ENCODE assay signal across 18 mouse cellular contexts in the genomic region with DNA sequence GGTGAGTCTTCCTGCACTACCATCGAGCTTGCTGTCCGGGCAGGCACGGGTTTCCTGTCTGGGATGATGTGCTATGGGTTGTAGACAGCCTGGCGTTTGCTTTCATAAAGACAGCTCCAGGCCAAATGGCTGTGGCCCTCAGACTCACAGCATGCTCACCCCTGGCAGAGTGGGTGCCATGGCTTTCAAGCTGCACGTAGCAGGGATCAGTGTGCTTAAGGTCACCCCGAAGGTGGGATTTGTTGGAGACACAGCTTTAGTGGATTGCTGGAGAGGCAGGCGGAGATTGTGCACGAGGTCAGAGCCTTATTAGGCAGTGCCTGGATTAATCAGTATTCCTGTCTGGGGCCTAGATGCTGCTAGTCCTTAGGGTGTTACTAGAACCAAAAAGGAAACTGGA. TPM values are rescaled to one million over a fixed set of nuclear protein-coding genes. Genes with fewer than 3 reads are reported as not detected.
A peak's percentile ranks its signal among the peaks of the same experiment; 100 is the strongest.
DNase-seq lines count a peak whose midpoint lies in the region; ATAC-seq and TF ChIP-seq lines count a peak whose summit lies in the region.
"Had no signal": no experiment of that assay in that cellular context is flagged by ENCODE, and none has a peak within 500 bp of the region (broad histone marks: within the 10 kb centered on the region; RNA-seq: fewer than 3 reads in every experiment).

No protein-coding gene starts in this region.

- no peaks in the 10 kb centered on the region for H3K36me3 ChIP-seq in heart, adult 2 months (ENCODE audit: control insufficient read depth, insufficient read depth, low read length)
- peaks cover 7% of the 10 kb centered on the region; the same call in 1 of the 2 replicates for H3K36me3 ChIP-seq in intestine, embryonic 15.5 days

- H3K27me3 ChIP-seq in heart, adult 2 months (ENCODE audit: control insufficient read depth, insufficient read depth, low read length): no peaks in the 10 kb centered on the region
- H3K27me3 ChIP-seq in intestine, embryonic 15.5 days (replicated peaks): no peaks in the 10 kb centered on the region
- H3K27me3 ChIP-seq: hindbrain, embryonic 15.5 days; liver, embryonic 15.5 days had no signal

- intact Hi-C loops in heart, adult 2 months (cut with DNase I): no loop called here
- intact Hi-C loops in left cerebral cortex, adult 2 months (cut with DNase I): loop anchor here (2.0 kb wide), 1 partner anchor 38 kb away; the partner anchor contains the start of genes Ift122 and Mbd4
- intact Hi-C loops in left cerebral cortex, postnatal 10 days (cut with DNase I): no loop called here

- TF ChIP-seq EP300 in heart, adult 2 months (IDR thresholded peaks at IDR 0.05; ENCODE audit: insufficient read depth, low read depth, low read length): no peak

- H3K9me3 ChIP-seq in intestine, embryonic 15.5 days: no peaks in the 10 kb centered on the region
- H3K9me3 ChIP-seq: hindbrain, embryonic 15.5 days; liver, embryonic 15.5 days had no signal

- H3K9ac ChIP-seq in heart, adult 2 months (ENCODE audit: low read depth, low read length): no peak overlapping the region
- no peak overlapping the region for H3K9ac ChIP-seq in intestine, embryonic 15.5 days
- H3K9ac ChIP-seq: hindbrain, embryonic 15.5 days; liver, embryonic 15.5 days had no signal

- no peaks in the 10 kb centered on the region for H3K79me2 ChIP-seq in heart, adult 2 months (replicated peaks; ENCODE audit: control insufficient read depth, insufficient read depth, low read length)

- DNase-seq in heart, adult 2 months: no peak
- DNase-seq in heart, postnatal 4 days: no peak
- no peak for DNase-seq in left cerebral cortex, adult 2 months (ENCODE audit: extremely low spot score in 1 of 2, low spot score in 2 of 2)
- DNase-seq in left cerebral cortex, postnatal 10 days (ENCODE audit: extremely low spot score in 1 of 2, low spot score in 2 of 2): no peak
- DNase-seq in adrenal gland, postnatal 36 days: no peak
- DNase-seq in thymus, postnatal 25 days: no peak
- DNase-seq: adrenal gland, postnatal 25 days; thymus, postnatal 4 days had no signal

- no peak for TF ChIP-seq CTCF in heart, adult 2 months (IDR thresholded peaks at IDR 0.05)
- no peak for TF ChIP-seq CTCF in left cerebral cortex, adult 2 months (IDR thresholded peaks at IDR 0.05)
- no peak for TF ChIP-seq CTCF in cortical plate, adult 2 months (IDR thresholded peaks at IDR 0.05; ENCODE audit: extremely low read depth, insufficient read depth, low read length)

- WGBS in heart, adult 2 months: 71% methylated on average over 8 of the region's 8 CpGs
- WGBS in intestine, embryonic 15.5 days: 74% methylated on average over 8 of the region's 8 CpGs

- H3K27ac ChIP-seq in heart, adult 2 months: peak overlapping the region; percentile 54
- H3K27ac ChIP-seq in left cerebral cortex, adult 2 months: peak overlapping the region; percentile 80
- peak overlapping the region; percentile 33 for H3K27ac ChIP-seq in cortical plate, adult 2 months (ENCODE audit: insufficient read depth, low read length)
- 0 out of 2 replicates have a peak overlapping the region, but pooled peaks have one; percentile 48 for H3K27ac ChIP-seq in intestine, embryonic 15.5 days
- H3K27ac ChIP-seq: liver, embryonic 15.5 days had no signal

- peaks cover 14% of the 10 kb centered on the region for H3K4me1 ChIP-seq in heart, adult 2 months (ENCODE audit: control insufficient read depth, insufficient read depth, low read length)
- H3K4me1 ChIP-seq in cortical plate, adult 2 months (ENCODE audit: control insufficient read depth, insufficient read depth, low read length): peaks cover 16% of the 10 kb centered on the region
- H3K4me1 ChIP-seq in intestine, embryonic 15.5 days (replicated peaks): peaks cover 17% of the 10 kb centered on the region

- H3K4me2 ChIP-seq in intestine, embryonic 15.5 days (replicated peaks): no peak overlapping the region
- H3K4me2 ChIP-seq: hindbrain, embryonic 15.5 days; liver, embryonic 15.5 days had no signal

- no peak for ATAC-seq in intestine, embryonic 15.5 days

- no peak overlapping the region for H3K4me3 ChIP-seq in heart, adult 2 months
- no peak overlapping the region for H3K4me3 ChIP-seq in left cerebral cortex, adult 2 months
- no peak overlapping the region for H3K4me3 ChIP-seq in cortical plate, adult 2 months (ENCODE audit: insufficient read depth, low read length)
- H3K4me3 ChIP-seq in intestine, embryonic 15.5 days (replicated peaks): no peak overlapping the region
- H3K4me3 ChIP-seq: erythroblast, embryonic 14.5 days; hindbrain, embryonic 15.5 days; liver, embryonic 15.5 days had no signal

- no peak for TF ChIP-seq POLR2A in heart, adult 2 months (IDR thresholded peaks at IDR 0.05; ENCODE audit: insufficient read depth, low read depth, low read length)
- no peak for TF ChIP-seq POLR2A in cortical plate, adult 2 months (IDR thresholded peaks at IDR 0.05; ENCODE audit: extremely low read depth, insufficient read depth, low read length)

RNA-seq across cellular contexts. Expression of gene Ift122, which starts 37.3 kb away (rescaled TPM):
- 1 to 10 TPM; 6.6 to 7.3 TPM for total RNA-seq in heart, adult 2 months (2021)
- polyA plus RNA-seq in heart, adult 2 months (2012; rRNA removed): 12.8 and 15.2 TPM in 2 replicates
- 10 to 100 TPM; 16.3 to 17.6 TPM for total RNA-seq in heart, postnatal 4 days (2021)
- total RNA-seq in left cerebral cortex, adult 2 months (2021): 10 to 100 TPM; 31.1 to 32.7 TPM
- 10 to 100 TPM; 30.2 to 30.5 TPM for total RNA-seq in left cerebral cortex, postnatal 10 days (2021)
- 31.2 and 34.7 TPM in 2 replicates for polyA plus RNA-seq in cortical plate, adult 2 months (2012; rRNA removed)
- 13.8 and 14.2 TPM in 2 replicates for polyA plus RNA-seq in intestine, embryonic 15.5 days (2015; fragmentation: Nextera tagmentation; extraction: Ambion mirVana)
- 10 to 100 TPM; 16.3 to 16.7 TPM for total RNA-seq in adrenal gland, postnatal 36 days (2021)

RNA-seq across cellular contexts. Expression of gene Mbd4, which starts 37.4 kb away (rescaled TPM):
- total RNA-seq in heart, adult 2 months (2021): 1 to 10 TPM in 1 of 2 experiments, under 1 TPM in 1; 0.93 to 1.5 TPM
- polyA plus RNA-seq in heart, adult 2 months (2012; rRNA removed): 1.2 and 1.5 TPM in 2 replicates
- 1 to 10 TPM; 3.4 to 3.8 TPM for total RNA-seq in heart, postnatal 4 days (2021)
- total RNA-seq in left cerebral cortex, adult 2 months (2021): 1 to 10 TPM; 8.5 TPM
- total RNA-seq in left cerebral cortex, postnatal 10 days (2021): 1 to 10 TPM; 7.0 to 7.1 TPM
- polyA plus RNA-seq in cortical plate, adult 2 months (2012; rRNA removed): 9.5 and 10.1 TPM in 2 replicates
- 14.5 and 14.6 TPM in 2 replicates for polyA plus RNA-seq in intestine, embryonic 15.5 days (2015; fragmentation: Nextera tagmentation; extraction: Ambion mirVana)
- total RNA-seq in adrenal gland, postnatal 36 days (2021): 1 to 10 TPM; 2.4 to 2.6 TPM

RNA-seq across cellular contexts. Expression of gene Rho, which starts 40.9 kb away (rescaled TPM):
- total RNA-seq in heart, adult 2 months (2021): under 1 TPM in 1 of 2 experiments, not detected in 1; 0.23 TPM
- polyA plus RNA-seq in heart, adult 2 months (2012; rRNA removed): 0.44 and 1.3 TPM in 2 replicates
- under 1 TPM; 0.24 to 0.34 TPM for total RNA-seq in heart, postnatal 4 days (2021)
- total RNA-seq in left cerebral cortex, adult 2 months (2021): under 1 TPM; 0.56 to 0.79 TPM
- under 1 TPM; 0.36 to 0.49 TPM for total RNA-seq in left cerebral cortex, postnatal 10 days (2021)
- polyA plus RNA-seq in cortical plate, adult 2 months (2012; rRNA removed): 0.84 and 0.91 TPM in 2 replicates
- polyA plus RNA-seq in intestine, embryonic 15.5 days (2015; fragmentation: Nextera tagmentation; extraction: Ambion mirVana): 0.05 TPM in 1 of 2 replicates, not detected in the other
- under 1 TPM; 0.23 to 0.59 TPM for total RNA-seq in adrenal gland, postnatal 36 days (2021)
- total RNA-seq: megakaryocyte-erythroid progenitor cell, adult 5-6 weeks had no signal
- polyA plus RNA-seq: erythroblast, embryonic 14.5 days; liver, embryonic 15.5 days had no signal

RNA-seq across cellular contexts. Expression of gene Efcab12, which starts 52.4 kb away (rescaled TPM):
- total RNA-seq in heart, adult 2 months (2021): under 1 TPM; 0.16 to 0.26 TPM
- polyA plus RNA-seq in heart, adult 2 months (2012; rRNA removed): 0.06 and 0.14 TPM in 2 replicates
- total RNA-seq in heart, postnatal 4 days (2021): under 1 TPM; 0.88 to 0.90 TPM
- 1 to 10 TPM; 5.4 to 6.1 TPM for total RNA-seq in left cerebral cortex, adult 2 months (2021)
- 1 to 10 TPM; 2.7 to 3.8 TPM for total RNA-seq in left cerebral cortex, postnatal 10 days (2021)
- 7.1 and 7.9 TPM in 2 replicates for polyA plus RNA-seq in cortical plate, adult 2 months (2012; rRNA removed)
- 0.42 and 0.49 TPM in 2 replicates for polyA plus RNA-seq in intestine, embryonic 15.5 days (2015; fragmentation: Nextera tagmentation; extraction: Ambion mirVana)
- total RNA-seq in adrenal gland, postnatal 36 days (2021): under 1 TPM; 0.36 to 0.86 TPM
- polyA plus RNA-seq: erythroblast, embryonic 14.5 days had no signal

RNA-seq across cellular contexts. Expression of gene H1foo, which starts 54.1 kb away (rescaled TPM):
- not detected for total RNA-seq in heart, adult 2 months (2021)
- not detected in 2 replicates for polyA plus RNA-seq in heart, adult 2 months (2012; rRNA removed)
- total RNA-seq in heart, postnatal 4 days (2021): not detected
- total RNA-seq in left cerebral cortex, adult 2 months (2021): not detected
- not detected for total RNA-seq in left cerebral cortex, postnatal 10 days (2021)
- not detected in 2 replicates for polyA plus RNA-seq in cortical plate, adult 2 months (2012; rRNA removed)
- not detected in 2 replicates for polyA plus RNA-seq in intestine, embryonic 15.5 days (2015; fragmentation: Nextera tagmentation; extraction: Ambion mirVana)
- total RNA-seq in adrenal gland, postnatal 36 days (2021): not detected
- total RNA-seq: adrenal gland, postnatal 25 days; gastrocnemius, adult 18-20 months; layer of hippocampus, postnatal 25 days; megakaryocyte-erythroid progenitor cell, adult 5-6 weeks had no signal
- polyA plus RNA-seq: erythroblast, embryonic 14.5 days; hindbrain, embryonic 15.5 days; kidney, embryonic 16.5 days; limb, embryonic 11.5 days; liver, embryonic 15.5 days had no signal
